Mouse (Mus musculus) embryonic facial prominence, embryonic 11.5 days (tissue): ENCODE measurements around the gene Usp22. TPM values are rescaled to one million over a fixed set of nuclear protein-coding genes. Genes with fewer than 3 reads are reported as not detected.
A peak's percentile ranks its signal among the peaks of the same experiment; 100 is the strongest.

ENCODE experiments used
- ATAC-seq: fragments of 200-750 bp; cut with Nextera tagmentation; replicated peaks from 2 replicates; pipeline ENCODE4 v1.8.0; 2017; ENCODE audit warnings: low read depth; ENCODE audit not compliant: insufficient number of reproducible peaks, low FRiP score, low TSS enrichment
- DNase-seq: peaks from one replicate; pipeline ENCODE4 v3.0.0-alpha.2; 2015; ENCODE audit warnings: low spot score
- H3K27ac ChIP-seq: fragments of 300-500 bp; sonication (generic); replicated peaks from 2 replicates; pipeline ENCODE4 v1.5.1; 2014; ENCODE audit warnings: mild to moderate bottlenecking, low read depth, low read length, control low read depth
- H3K27me3 ChIP-seq: fragments of 300-500 bp; sonication (generic); 2 replicates; pipeline ENCODE4 v1.6.1; 2014; ENCODE audit warnings: mild to moderate bottlenecking, low read length, moderate library complexity, mixed read lengths; ENCODE audit not compliant: control insufficient read depth, insufficient read depth
- H3K36me3 ChIP-seq: fragments of 300-500 bp; sonication (generic); replicated peaks from 2 replicates; pipeline ENCODE4 v1.6.1; 2014; ENCODE audit warnings: low read depth, mild to moderate bottlenecking, low read length, moderate library complexity, mixed read lengths; ENCODE audit not compliant: control insufficient read depth, insufficient read depth
- H3K4me1 ChIP-seq: fragments of 300-500 bp; sonication (generic); 2 replicates; pipeline ENCODE4 v1.6.1; 2014; ENCODE audit warnings: low read length, mixed read lengths; ENCODE audit not compliant: control insufficient read depth, insufficient read depth
- H3K4me2 ChIP-seq: fragments of 300-500 bp; sonication (generic); 2 replicates; pipeline ENCODE4 v1.6.1; 2014; ENCODE audit warnings: low read depth, mild to moderate bottlenecking, control low read depth, low read length, moderate library complexity
- H3K4me3 ChIP-seq: fragments of 300-500 bp; sonication (generic); 2 replicates; pipeline ENCODE4 v1.5.1; 2014; ENCODE audit warnings: low read depth, low read length, control low read depth
- H3K9ac ChIP-seq: fragments of 300-500 bp; sonication (generic); replicated peaks from 2 replicates; pipeline ENCODE4 v1.6.1; 2014; ENCODE audit warnings: mild to moderate bottlenecking, control low read depth, low read length
- H3K9me3 ChIP-seq: fragments of 300-500 bp; sonication (generic); replicated peaks from 2 replicates; pipeline ENCODE4 v1.6.1; 2016; ENCODE audit warnings: mild to moderate bottlenecking, low read length, inconsistent platforms, mixed read lengths; ENCODE audit not compliant: control insufficient read depth
- WGBS: fragments of 180-500 bp; shearing (Covaris S2); extraction: QIAGEN DNeasy Blood & Tissue Kit; methylation state at CpG from one replicate; pipeline ENCODE4 v1.1.7; 2014; 5-methylcytosine and 5-hydroxymethylcytosine counted together
- polyA plus RNA-seq: library from polyadenylated mRNA; unstranded; fragments of >200 nt; fragmentation: Nextera tagmentation; extraction: Ambion mirVana; gene quantifications from 2 replicates; pipeline ENCODE4 v1.2.1, GENCODE M21; 2014

The Usp22 gene
- polyA plus RNA-seq, 1 experiment from 2014 or later = 222 TPM

DNA sequence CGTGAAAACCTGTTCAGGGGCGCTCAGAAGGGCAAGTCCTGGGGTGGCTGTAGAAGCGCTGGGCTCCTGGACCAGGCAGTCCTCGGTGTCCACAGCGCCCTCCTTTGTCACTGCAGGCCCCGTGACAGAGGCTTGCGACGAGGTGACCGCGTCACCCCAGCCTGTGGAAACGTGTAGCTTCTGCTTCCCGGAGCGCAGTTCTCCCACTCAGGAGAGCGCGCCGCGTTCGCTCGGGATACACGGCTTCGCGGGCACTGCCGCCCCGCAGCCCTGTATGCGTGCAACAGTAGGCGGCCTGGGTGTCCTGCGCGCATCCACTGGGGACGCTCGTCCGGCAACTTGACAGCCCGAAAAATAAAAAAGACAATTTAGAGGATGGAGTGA is 27.6 kb downstream of the Usp22 start:
- Histone ChIP-seq H3K4me1 (no peaks in the 10 kb centered on the region; the same call in 1 of the 2 replicates), H3K36me3 (no peaks in the 10 kb centered on the region), H3K9ac (peak overlapping the region; percentile 52), H3K9me3 (no peaks in the 10 kb centered on the region), H3K4me2 (peak overlapping the region; percentile 79), H3K27me3 (peaks cover 6% of the 10 kb centered on the region; the same call in 1 of the 2 replicates), H3K4me3 (peak overlapping the region; percentile 33), H3K27ac (no peak overlapping the region)
- ATAC-seq (no peak), DNase-seq (peak; percentile 43)
- 3% methylated on average over 32 of the region's 32 CpGs for WGBS

DNA sequence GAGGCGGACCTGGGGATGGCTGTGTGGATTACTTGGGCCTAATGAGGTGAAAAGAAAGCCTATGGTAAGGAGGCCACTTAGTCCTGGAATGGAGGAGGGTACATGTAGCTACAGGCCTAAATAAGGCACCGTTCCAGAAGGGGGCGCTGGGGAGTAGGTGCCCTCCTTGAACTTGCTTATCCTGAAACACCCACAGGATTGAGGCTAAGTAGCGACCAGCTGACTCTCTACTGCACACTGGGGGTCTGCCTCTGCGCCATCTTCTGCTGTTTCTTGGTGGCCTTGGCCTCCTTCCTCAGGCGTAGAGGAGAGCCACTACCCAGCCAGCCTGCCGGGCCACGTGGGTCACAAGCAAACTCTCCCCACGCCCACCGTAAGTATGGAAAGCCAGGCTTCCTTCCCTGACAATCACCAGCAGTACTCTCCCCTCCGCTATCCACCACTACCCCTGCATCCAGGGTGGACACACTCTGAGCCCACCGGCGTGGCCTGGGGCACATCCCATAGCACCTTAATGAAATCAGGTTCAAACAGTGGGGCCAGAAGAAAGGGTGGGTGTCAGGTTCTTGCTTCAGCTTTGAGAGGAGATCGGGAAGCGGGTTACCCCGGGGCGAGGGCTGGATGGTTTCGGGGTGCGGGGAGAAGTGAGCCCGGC is 28.1 kb downstream of the Usp22 start:
- ATAC-seq = 0 out of 2 replicates have a peak, but pooled peaks have one; percentile 39
- DNase-seq = peak; percentile 65
- WGBS = 8% methylated on average over 20 of the region's 20 CpGs
- no peaks in the 10 kb centered on the region for H3K9me3 ChIP-seq
- H3K4me3 ChIP-seq = peak overlapping the region; percentile 33
- H3K4me1 ChIP-seq = no peaks in the 10 kb centered on the region; the same call in 1 of the 2 replicates
- peaks cover 6% of the 10 kb centered on the region; the same call in 1 of the 2 replicates for H3K27me3 ChIP-seq
- no peaks in the 10 kb centered on the region for H3K36me3 ChIP-seq
- no peak overlapping the region for H3K27ac ChIP-seq
- H3K9ac ChIP-seq = peak overlapping the region; percentile 52
- H3K4me2 ChIP-seq = peak overlapping the region; percentile 79

DNA sequence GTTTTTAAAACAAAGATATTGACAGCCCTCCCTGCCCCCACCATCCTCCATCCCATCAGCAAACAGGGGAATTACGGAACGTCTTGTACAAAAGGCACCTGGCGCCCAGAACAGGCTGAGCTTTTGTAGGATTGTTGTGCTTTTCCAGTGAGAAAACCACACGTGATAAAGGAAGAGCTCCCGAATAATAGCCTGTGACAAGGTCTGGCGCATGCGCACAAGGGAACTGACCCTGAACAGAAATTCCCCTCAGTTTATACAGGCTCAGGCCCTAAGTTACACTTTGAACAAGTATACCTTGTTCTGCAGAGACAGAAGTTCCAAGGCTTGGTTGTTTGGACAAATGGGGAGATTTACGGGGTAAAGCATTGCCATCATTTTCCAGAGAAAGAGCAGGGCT is 29.3 kb downstream of the Usp22 start:
- WGBS = 66% methylated on average over 8 of the region's 8 CpGs

DNA sequence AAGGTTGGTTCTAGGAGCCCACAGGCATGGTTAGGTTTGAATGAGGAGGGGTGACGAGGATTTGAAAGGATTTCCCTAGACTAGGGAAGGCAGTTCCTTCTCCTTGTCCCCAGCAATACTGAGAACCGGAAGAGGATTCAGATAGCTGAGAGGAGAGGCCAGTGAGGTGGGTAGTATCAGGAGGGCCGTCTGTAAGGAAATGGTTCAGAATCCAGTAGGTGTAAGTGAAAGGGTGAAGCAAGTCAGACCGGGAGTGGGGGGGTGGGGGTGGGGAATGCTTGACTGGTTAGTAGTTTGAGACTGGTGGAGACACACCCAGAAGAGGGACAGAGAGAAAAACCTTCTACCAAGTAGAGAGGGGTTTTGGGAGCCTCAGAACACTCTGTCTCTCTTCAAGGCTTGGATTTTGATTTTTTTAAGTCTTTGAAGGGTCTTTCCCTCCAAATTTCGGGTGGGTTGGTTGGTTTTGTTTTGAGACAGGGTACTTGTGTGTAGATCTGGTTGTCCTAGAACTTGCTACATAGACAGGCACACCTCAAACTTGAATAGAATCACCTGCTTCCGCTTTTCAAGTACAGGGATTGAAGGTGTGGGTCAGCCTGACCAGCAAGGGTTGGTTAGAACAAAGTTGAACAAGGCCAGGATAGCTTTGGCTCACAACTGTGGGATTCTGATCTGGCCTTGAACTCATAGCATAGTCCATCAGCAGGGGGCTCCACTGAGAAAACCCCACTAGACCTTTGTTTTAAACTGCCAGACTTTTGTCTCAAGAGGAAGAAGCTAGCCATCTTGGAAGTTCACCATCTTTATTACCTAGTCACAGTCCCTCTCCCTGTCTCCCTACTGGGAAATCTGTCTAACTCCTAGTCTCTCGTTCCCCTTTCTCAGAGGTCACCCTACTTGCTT is 31.0 kb downstream of the Usp22 start:
- Histone ChIP-seq H3K36me3 (no peaks in the 10 kb centered on the region), H3K9me3 (no peaks in the 10 kb centered on the region), H3K4me3 (no peak overlapping the region), H3K9ac (no peak overlapping the region), H3K4me1 (no peaks in the 10 kb centered on the region; the same call in 1 of the 2 replicates), H3K4me2 (no peak overlapping the region), H3K27ac (no peak overlapping the region), H3K27me3 (peaks cover 6% of the 10 kb centered on the region; the same call in 1 of the 2 replicates)
- 76% methylated on average over 7 of the region's 7 CpGs for WGBS
- DNase-seq (no peak), ATAC-seq (no peak)

More for the DNA sequence above, 29.3 kb downstream of the Usp22 start:
- Histone ChIP-seq H3K27me3 (peaks cover 6% of the 10 kb centered on the region; the same call in 1 of the 2 replicates), H3K4me2 (no peak overlapping the region), H3K9ac (no peak overlapping the region), H3K4me3 (no peak overlapping the region), H3K9me3 (no peaks in the 10 kb centered on the region), H3K4me1 (no peaks in the 10 kb centered on the region; the same call in 1 of the 2 replicates), H3K36me3 (no peaks in the 10 kb centered on the region), H3K27ac (no peak overlapping the region)
- DNase-seq (no peak), ATAC-seq (no peak)

DNA sequence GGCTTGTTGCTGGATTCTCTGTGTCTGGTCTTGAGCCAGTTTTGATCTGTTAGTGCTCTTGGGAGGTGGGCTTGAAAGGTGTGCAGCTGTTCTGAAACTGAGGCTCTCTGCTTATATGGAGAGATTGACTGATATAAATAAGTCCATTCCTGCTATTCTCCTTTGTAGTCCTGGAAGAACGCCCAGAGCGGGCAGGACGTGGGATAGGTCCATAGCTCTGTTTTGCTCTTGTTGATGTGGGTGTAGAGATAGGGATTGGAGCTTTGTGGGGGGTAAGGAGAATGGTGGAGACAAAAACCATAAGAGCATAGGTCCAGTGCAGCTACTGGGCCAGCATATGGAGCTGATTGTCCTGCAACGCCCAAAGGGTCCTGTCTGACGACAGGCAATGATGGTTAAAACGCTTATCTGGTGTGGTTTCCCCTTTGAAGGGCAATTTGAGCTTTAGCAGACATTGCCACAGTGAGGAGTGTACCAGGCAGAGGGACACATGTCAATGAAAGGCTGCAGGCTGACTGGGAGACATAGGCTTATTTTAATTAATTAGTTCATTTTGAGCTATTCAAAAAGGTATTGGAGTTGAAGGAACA is 31.8 kb downstream of the Usp22 start:
- no peak for ATAC-seq
- Histone ChIP-seq H3K4me2 (no peak overlapping the region), H3K36me3 (no peaks in the 10 kb centered on the region), H3K4me3 (no peak overlapping the region), H3K27me3 (peaks cover 6% of the 10 kb centered on the region; the same call in 1 of the 2 replicates), H3K9me3 (no peaks in the 10 kb centered on the region), H3K4me1 (no peaks in the 10 kb centered on the region; the same call in 1 of the 2 replicates), H3K27ac (no peak overlapping the region), H3K9ac (no peak overlapping the region)
- no peak for DNase-seq
- 73% methylated on average over 6 of the region's 6 CpGs for WGBS

DNA sequence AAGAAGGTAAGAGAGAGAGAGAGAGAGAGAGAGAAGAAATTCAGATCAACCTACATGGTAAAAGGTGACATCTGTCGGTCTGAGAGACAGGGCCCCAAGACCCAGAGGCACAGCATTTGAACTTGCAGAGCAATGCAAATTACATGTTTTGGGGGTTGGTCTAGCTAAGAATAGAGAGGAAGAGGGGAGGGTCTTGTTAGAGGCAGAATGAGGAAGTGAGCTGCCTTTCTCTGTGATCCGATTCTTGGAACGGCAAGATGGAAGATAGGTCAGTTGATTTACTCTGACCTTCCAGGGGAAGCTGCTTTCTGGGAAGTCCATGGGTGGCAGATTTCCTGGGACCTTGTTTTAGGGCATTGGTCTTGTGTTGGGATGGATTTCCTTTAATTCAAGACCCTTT is 32.6 kb downstream of the Usp22 start:
- no peak for ATAC-seq
- WGBS = 66% methylated on average over 3 of the region's 3 CpGs

DNA sequence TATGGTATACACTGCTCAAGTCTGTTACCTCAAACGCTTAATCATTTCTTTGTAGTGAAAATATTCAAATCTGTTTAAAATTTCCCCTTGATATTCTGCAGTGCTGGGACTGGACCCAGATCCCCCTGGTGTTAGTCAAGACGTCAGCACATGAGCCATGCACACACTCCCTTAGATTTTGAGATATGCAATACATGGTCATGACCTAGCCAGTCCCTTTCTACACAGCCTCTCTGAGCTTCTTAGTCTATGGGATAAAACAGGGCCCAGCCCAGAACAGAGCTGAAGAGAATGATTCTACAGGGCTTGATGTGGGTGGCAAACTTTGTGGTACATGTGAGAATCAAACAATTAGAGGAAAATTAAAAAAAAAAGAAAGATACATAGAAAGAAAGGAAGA is 33.2 kb downstream of the Usp22 start:
- H3K27me3 ChIP-seq = no peaks in the 10 kb centered on the region
- DNase-seq (no peak), ATAC-seq (no peak)
- H3K9me3 ChIP-seq = no peaks in the 10 kb centered on the region
- no peak overlapping the region for H3K27ac ChIP-seq
- no peaks in the 10 kb centered on the region for H3K4me1 ChIP-seq
- no peak overlapping the region for H3K9ac ChIP-seq
- no peak overlapping the region for H3K4me3 ChIP-seq
- 78% methylated on average over 2 of the region's 2 CpGs for WGBS
- no peaks in the 10 kb centered on the region for H3K36me3 ChIP-seq
- H3K4me2 ChIP-seq = no peak overlapping the region

More for the DNA sequence above, 32.6 kb downstream of the Usp22 start:
- no peak for DNase-seq
- peaks cover 4% of the 10 kb centered on the region; the same call in 1 of the 2 replicates for H3K27me3 ChIP-seq
- no peak overlapping the region for H3K27ac ChIP-seq
- no peaks in the 10 kb centered on the region; the same call in 1 of the 2 replicates for H3K4me1 ChIP-seq
- no peaks in the 10 kb centered on the region for H3K36me3 ChIP-seq
- no peaks in the 10 kb centered on the region for H3K9me3 ChIP-seq
- H3K4me3 ChIP-seq = no peak overlapping the region
- no peak overlapping the region for H3K9ac ChIP-seq
- H3K4me2 ChIP-seq = no peak overlapping the region
